Mouse (Mus musculus): Measurements from ENCODE around the gene Olfr1317. TPM values are rescaled to one million over a fixed set of nuclear protein-coding genes. Genes with fewer than 3 reads are reported as not detected.

Gene Olfr1317
- not detected in 2 replicates for polyA plus RNA-seq (2015; fragmentation: Nextera tagmentation; extraction: Ambion mirVana)

DNA sequence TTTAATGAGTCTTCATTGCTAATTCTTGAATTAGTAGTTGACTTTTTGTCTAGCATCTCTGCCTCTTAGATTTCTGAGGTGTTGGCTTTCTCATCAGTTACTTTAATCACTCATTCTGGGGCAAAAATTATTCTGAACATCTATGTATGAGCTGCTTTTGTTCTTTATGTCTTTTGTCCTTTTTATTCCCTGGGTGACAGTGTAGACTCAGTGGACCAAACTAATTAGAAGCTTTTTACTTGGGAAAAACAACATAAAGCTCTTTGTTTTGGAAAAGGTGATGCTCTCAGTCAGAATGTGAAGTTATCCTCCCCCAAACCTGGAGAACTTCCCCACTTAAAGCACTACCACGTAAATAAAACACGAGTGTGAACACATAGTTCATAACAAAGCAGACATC is at the start of gene Olfr1317:
Olfr1317 (plus strand) TSS at position 301 of the 400 bp plus-strand sequence.
- Histone ChIP-seq H3K4me3 (replicated peaks; ENCODE audit: low read depth, low read length) (no peak within 1 kb of the TSS), H3K9me3 (replicated peaks; ENCODE audit: low read length) (no peaks in the 10 kb centered on the region), H3K4me1 (replicated peaks; ENCODE audit: insufficient read depth, low read length) (no peaks in the 10 kb centered on the region), H3K27me3 (ENCODE audit: insufficient read depth, low read length) (no peaks in the 10 kb centered on the region), H3K36me3 (ENCODE audit: insufficient read depth, low read length) (no peaks in the 10 kb centered on the region), H3K4me2 (ENCODE audit: low read length) (no peak within 1 kb of the TSS), H3K27ac (no peak within 1 kb of the TSS), H3K9ac (ENCODE audit: low read depth, low read length) (no peak within 1 kb of the TSS)
- ATAC-seq (replicated peaks; ENCODE audit: low FRiP score, low read depth), result no peak
- DNase-seq (ENCODE audit: low spot score), result no peak
- 77% methylated on average over 2 of the region's 2 CpGs for WGBS
- no peak for TF ChIP-seq CTCF (IDR thresholded peaks at IDR 0.05; ENCODE audit: low read depth)

DNA sequence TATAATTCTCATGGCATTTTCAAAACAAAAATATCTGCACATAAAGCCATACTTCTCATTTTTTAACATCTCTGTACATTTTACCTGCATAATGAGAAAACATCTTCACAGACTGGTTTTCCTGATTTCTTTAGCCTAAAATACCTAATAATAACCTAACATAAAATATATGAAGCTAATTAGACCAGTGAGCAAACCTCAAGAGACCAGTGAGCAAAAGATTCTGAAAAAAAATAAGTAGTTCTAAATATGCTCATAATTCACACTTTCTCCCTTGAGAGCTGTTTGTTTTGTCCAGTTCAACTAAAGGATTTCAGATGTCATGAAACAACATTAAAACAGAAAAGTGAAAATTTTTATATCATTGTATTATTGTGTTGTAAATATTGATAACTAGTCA is 43.4 kb upstream of the Olfr1317 start, which contains the start of gene Olfr1314:
Olfr1314 (minus strand) TSS at position 101 of the 400 bp plus-strand sequence.
- H3K4me1 ChIP-seq (replicated peaks; ENCODE audit: insufficient read depth, low read length), result no peaks in the 10 kb centered on the region
- H3K36me3 ChIP-seq (ENCODE audit: insufficient read depth, low read length), result no peaks in the 10 kb centered on the region
- DNase-seq (ENCODE audit: low spot score) (no peak), ATAC-seq (replicated peaks; ENCODE audit: low FRiP score, low read depth) (no peak)
- H3K27ac ChIP-seq, result no peak within 1 kb of the TSS
- H3K9ac ChIP-seq (ENCODE audit: low read depth, low read length), result no peak within 1 kb of the TSS
- TF ChIP-seq CTCF (IDR thresholded peaks at IDR 0.05; ENCODE audit: low read depth), result no peak
- no peaks in the 10 kb centered on the region for H3K9me3 ChIP-seq (replicated peaks; ENCODE audit: low read length)
- no peak within 1 kb of the TSS for H3K4me3 ChIP-seq (replicated peaks; ENCODE audit: low read depth, low read length)
- H3K4me2 ChIP-seq (ENCODE audit: low read length), result no peak within 1 kb of the TSS
- no peaks in the 10 kb centered on the region for H3K27me3 ChIP-seq (ENCODE audit: insufficient read depth, low read length)

DNA sequence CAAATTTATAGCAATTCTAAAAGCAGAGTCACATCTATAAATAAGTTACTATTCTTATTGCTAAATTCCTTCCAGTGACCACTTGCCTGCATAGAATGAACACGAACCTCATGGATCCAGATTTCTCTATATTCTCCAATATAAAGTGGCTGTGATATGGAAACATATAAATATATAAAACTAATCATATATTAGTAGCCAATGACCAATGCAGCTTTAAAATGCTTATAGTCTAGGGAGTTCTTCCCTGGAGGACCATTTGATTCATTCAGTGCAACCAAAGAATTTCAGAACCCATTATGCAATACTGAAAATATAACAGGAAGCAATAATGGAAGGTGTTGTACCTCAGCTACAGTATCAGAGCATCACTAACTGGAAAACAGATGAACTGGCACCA is 24.8 kb upstream of the Olfr1317 start, which contains the start of gene Olfr1315-ps1:
Olfr1315-ps1 (minus strand) TSS at position 101 of the 400 bp plus-strand sequence.
- Histone ChIP-seq H3K27me3 (ENCODE audit: insufficient read depth, low read length) (no peaks in the 10 kb centered on the region), H3K4me3 (replicated peaks; ENCODE audit: low read depth, low read length) (no peak within 1 kb of the TSS), H3K36me3 (ENCODE audit: insufficient read depth, low read length) (no peaks in the 10 kb centered on the region), H3K27ac (no peak within 1 kb of the TSS), H3K9me3 (replicated peaks; ENCODE audit: low read length) (no peaks in the 10 kb centered on the region), H3K9ac (ENCODE audit: low read depth, low read length) (no peak within 1 kb of the TSS), H3K4me1 (replicated peaks; ENCODE audit: insufficient read depth, low read length) (no peaks in the 10 kb centered on the region), H3K4me2 (ENCODE audit: low read length) (no peak within 1 kb of the TSS)
- 78% methylated on average over 1 of the region's 1 CpGs for WGBS
- ATAC-seq (replicated peaks; ENCODE audit: low FRiP score, low read depth), result no peak
- DNase-seq (ENCODE audit: low spot score), result no peak
- TF ChIP-seq CTCF (IDR thresholded peaks at IDR 0.05; ENCODE audit: low read depth), result no peak

DNA sequence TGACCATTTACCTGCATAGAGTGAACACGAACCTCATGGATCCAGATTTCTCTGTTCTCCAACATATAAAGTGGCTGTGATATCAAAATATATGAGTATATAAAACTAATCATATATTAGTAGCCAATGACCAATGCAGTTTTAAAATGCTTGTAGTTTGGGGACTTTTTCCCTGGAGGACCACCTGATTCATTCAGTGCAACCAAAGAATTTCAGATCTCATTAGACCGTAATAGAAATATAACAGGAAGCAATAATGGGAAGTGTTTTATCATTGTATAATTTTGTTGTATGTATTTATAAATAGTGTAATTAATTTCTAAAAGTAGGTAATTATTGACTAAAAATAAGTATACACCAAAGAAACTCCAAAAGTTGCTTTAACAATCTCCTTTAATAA is 5.3 kb upstream of the Olfr1317 start, which contains the start of gene Olfr1316:
Olfr1316 (minus strand) TSS at position 101 of the 400 bp plus-strand sequence.
- WGBS, result 90% methylated on average over 2 of the region's 2 CpGs
- H3K9me3 ChIP-seq (replicated peaks; ENCODE audit: low read length), result no peaks in the 10 kb centered on the region
- H3K36me3 ChIP-seq (ENCODE audit: insufficient read depth, low read length), result no peaks in the 10 kb centered on the region
- ATAC-seq (replicated peaks; ENCODE audit: low FRiP score, low read depth) (no peak), DNase-seq (ENCODE audit: low spot score) (no peak)
- H3K4me1 ChIP-seq (replicated peaks; ENCODE audit: insufficient read depth, low read length), result no peaks in the 10 kb centered on the region
- TF ChIP-seq CTCF (IDR thresholded peaks at IDR 0.05; ENCODE audit: low read depth), result no peak
- H3K4me3 ChIP-seq (replicated peaks; ENCODE audit: low read depth, low read length), result no peak within 1 kb of the TSS
- H3K4me2 ChIP-seq (ENCODE audit: low read length), result no peak within 1 kb of the TSS
- no peak within 1 kb of the TSS for H3K27ac ChIP-seq
- no peaks in the 10 kb centered on the region for H3K27me3 ChIP-seq (ENCODE audit: insufficient read depth, low read length)
- H3K9ac ChIP-seq (ENCODE audit: low read depth, low read length), result no peak within 1 kb of the TSS

DNA sequence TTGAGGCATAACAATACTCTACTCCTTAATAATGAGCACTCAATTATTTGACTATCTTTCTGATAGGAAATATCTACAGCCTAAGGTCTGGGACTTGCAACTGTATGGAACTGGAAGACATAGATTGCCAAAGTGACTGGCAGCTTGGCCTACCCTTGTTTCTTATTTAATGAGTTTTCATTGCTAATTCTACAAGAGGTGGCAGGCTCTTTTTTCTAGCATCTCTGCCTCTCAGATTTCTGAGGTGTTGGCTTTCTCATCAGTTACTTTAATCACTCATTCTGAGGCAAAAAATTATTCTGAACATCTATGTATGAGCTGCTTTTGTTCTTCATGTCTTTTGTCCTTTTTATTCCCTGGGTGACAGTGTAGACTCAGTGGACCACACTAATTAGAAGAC is 13.8 kb downstream of the Olfr1317 start, which contains the start of gene Olfr1318:
Olfr1318 (plus strand) TSS at position 301 of the 400 bp plus-strand sequence.
- TF ChIP-seq CTCF (IDR thresholded peaks at IDR 0.05; ENCODE audit: low read depth), result no peak
- Histone ChIP-seq H3K9me3 (replicated peaks; ENCODE audit: low read length) (no peaks in the 10 kb centered on the region), H3K36me3 (ENCODE audit: insufficient read depth, low read length) (no peaks in the 10 kb centered on the region), H3K4me3 (replicated peaks; ENCODE audit: low read depth, low read length) (no peak within 1 kb of the TSS), H3K4me2 (ENCODE audit: low read length) (no peak within 1 kb of the TSS), H3K9ac (ENCODE audit: low read depth, low read length) (no peak within 1 kb of the TSS), H3K27ac (no peak within 1 kb of the TSS), H3K27me3 (ENCODE audit: insufficient read depth, low read length) (no peaks in the 10 kb centered on the region), H3K4me1 (replicated peaks; ENCODE audit: insufficient read depth, low read length) (no peaks in the 10 kb centered on the region)
- no peak for DNase-seq (ENCODE audit: low spot score)
- no peak for ATAC-seq (replicated peaks; ENCODE audit: low FRiP score, low read depth)

Other genes starting within 250 kb of the Olfr1317 start
- gene Olfr1306, start 224.1 kb upstream of the Olfr1317 start, polyA plus RNA-seq (2015; fragmentation: Nextera tagmentation; extraction: Ambion mirVana), result not detected in 2 replicates
- gene Olfr1307, start 190.9 kb upstream of the Olfr1317 start, polyA plus RNA-seq (2015; fragmentation: Nextera tagmentation; extraction: Ambion mirVana), result not detected in 2 replicates
- not detected in 2 replicates for gene Olfr1308, start 175.4 kb upstream of the Olfr1317 start, polyA plus RNA-seq (2015; fragmentation: Nextera tagmentation; extraction: Ambion mirVana)
- gene Olfr1309, start 150.0 kb upstream of the Olfr1317 start, polyA plus RNA-seq (2015; fragmentation: Nextera tagmentation; extraction: Ambion mirVana), result not detected in 2 replicates
- gene Olfr1310, start 127.6 kb upstream of the Olfr1317 start, polyA plus RNA-seq (2015; fragmentation: Nextera tagmentation; extraction: Ambion mirVana), result not detected in 2 replicates
- not detected in 2 replicates for gene Olfr1311, start 115.9 kb upstream of the Olfr1317 start, polyA plus RNA-seq (2015; fragmentation: Nextera tagmentation; extraction: Ambion mirVana)
- not detected in 2 replicates for gene Olfr1312, start 90.1 kb upstream of the Olfr1317 start, polyA plus RNA-seq (2015; fragmentation: Nextera tagmentation; extraction: Ambion mirVana)
- not detected in 2 replicates for gene Olfr1313, start 62.5 kb upstream of the Olfr1317 start, polyA plus RNA-seq (2015; fragmentation: Nextera tagmentation; extraction: Ambion mirVana)
- gene Olfr1314, start 43.5 kb upstream of the Olfr1317 start, polyA plus RNA-seq (2015; fragmentation: Nextera tagmentation; extraction: Ambion mirVana), result not detected in 2 replicates
- not detected in 2 replicates for gene Olfr1315-ps1, start 24.9 kb upstream of the Olfr1317 start, polyA plus RNA-seq (2015; fragmentation: Nextera tagmentation; extraction: Ambion mirVana)
- not detected in 2 replicates for gene Olfr1316, start 5.4 kb upstream of the Olfr1317 start, polyA plus RNA-seq (2015; fragmentation: Nextera tagmentation; extraction: Ambion mirVana)
- 0.10 and 0.11 TPM in 2 replicates for gene Olfr1318, start 13.9 kb downstream of the Olfr1317 start, polyA plus RNA-seq (2015; fragmentation: Nextera tagmentation; extraction: Ambion mirVana)
- 18.5 and 19.7 TPM in 2 replicates for gene Lpcat4, start 99.1 kb downstream of the Olfr1317 start, polyA plus RNA-seq (2015; fragmentation: Nextera tagmentation; extraction: Ambion mirVana)
- 0.05 TPM in 2 replicates for gene Nutm1, start 119.0 kb downstream of the Olfr1317 start, polyA plus RNA-seq (2015; fragmentation: Nextera tagmentation; extraction: Ambion mirVana)
- 232 and 252 TPM in 2 replicates for gene Nop10, start 121.6 kb downstream of the Olfr1317 start, polyA plus RNA-seq (2015; fragmentation: Nextera tagmentation; extraction: Ambion mirVana)
- 7.8 and 8.7 TPM in 2 replicates for gene Slc12a6, start 125.5 kb downstream of the Olfr1317 start, polyA plus RNA-seq (2015; fragmentation: Nextera tagmentation; extraction: Ambion mirVana)
- not detected in 2 replicates for gene Gm21985, start 126.0 kb downstream of the Olfr1317 start, polyA plus RNA-seq (2015; fragmentation: Nextera tagmentation; extraction: Ambion mirVana)
- 127 and 141 TPM in 2 replicates for gene Emc4, start 227.7 kb downstream of the Olfr1317 start, polyA plus RNA-seq (2015; fragmentation: Nextera tagmentation; extraction: Ambion mirVana)
- gene Katnbl1, start 238.9 kb downstream of the Olfr1317 start, polyA plus RNA-seq (2015; fragmentation: Nextera tagmentation; extraction: Ambion mirVana), result 33.8 and 35.2 TPM in 2 replicates

Data from kidney, postnatal 0 days (tissue).